Mouse (Mus musculus) neural tube, embryonic 14.5 days (tissue): ENCODE results near the gene Atp8a1. TPM values are rescaled to one million over a fixed set of nuclear protein-coding genes. Genes with fewer than 3 reads are reported as not detected.

Experiments used
- microRNA-seq: library from miRNA; unstranded; fragments of <30 nt; microRNA quantifications from one replicate; pipeline ENCODE4, GENCODE M21; 2016
- polyA plus RNA-seq: library from polyadenylated mRNA; unstranded; fragments of >200 nt; fragmentation: Nextera tagmentation; extraction: Ambion mirVana; gene quantifications from 2 replicates; pipeline ENCODE4 v1.2.1, GENCODE M21; 2014

Atp8a1 gene
- polyA plus RNA-seq, 1 experiment from 2014 or later = 72.6 TPM

Small RNA genes within 50 kb of the gene (microRNA-seq; reads per million reads assigned to microRNA genes)
- gene Gm23617 = not detected

Other genes with a start within 250 kb of the Atp8a1 start
- 2.4 and 3.2 TPM in 2 replicates for gene Shisa3, start 239.6 kb downstream of the Atp8a1 start, polyA plus RNA-seq
- gene Gm5108, start 94.2 kb upstream of the Atp8a1 start, polyA plus RNA-seq = not detected in 2 replicates
- gene Gm21905, start 99.0 kb upstream of the Atp8a1 start, polyA plus RNA-seq = not detected in 2 replicates
- not detected in 2 replicates for gene Grxcr1, start 184.4 kb upstream of the Atp8a1 start, polyA plus RNA-seq